In genomic region chr19:14740139-14740538, GRCm38 (mm10) we compare ENCODE assay signal across 19 mouse cellular contexts.
DNase-seq lines count a peak whose midpoint lies in the region; ATAC-seq and TF ChIP-seq lines count a peak whose summit lies in the region.
"Had no signal": no experiment of that assay in that cellular context is flagged by ENCODE, and none has a peak within 500 bp of the region (broad histone marks: within the 10 kb centered on the region; RNA-seq: fewer than 3 reads in every experiment).

No protein-coding gene starts in this region.

- no peaks in the 10 kb centered on the region for H3K36me3 ChIP-seq in kidney, adult 2 months (ENCODE audit: control insufficient read depth, insufficient read depth, low read length)
- H3K36me3 ChIP-seq in kidney, embryonic 14.5 days (ENCODE audit: control insufficient read depth, insufficient read depth, low read length) = no peaks in the 10 kb centered on the region
- H3K36me3 ChIP-seq: G1E; heart, embryonic 10.5 days; hindbrain, embryonic 12.5 days; limb, embryonic 12.5 days; midbrain, embryonic 15.5 days had no signal

- H3K4me2 ChIP-seq in kidney, embryonic 14.5 days (replicated peaks; ENCODE audit: low read depth, low read length) = no peak overlapping the region
- H3K4me2 ChIP-seq: hindbrain, embryonic 12.5 days; limb, embryonic 12.5 days; midbrain, embryonic 15.5 days had no signal

- no peaks in the 10 kb centered on the region for H3K9me3 ChIP-seq in kidney, embryonic 14.5 days (ENCODE audit: control insufficient read depth, low read length)
- H3K9me3 ChIP-seq: G1E; heart, embryonic 10.5 days; hindbrain, embryonic 12.5 days; limb, embryonic 12.5 days; midbrain, embryonic 15.5 days had no signal

- H3K27ac ChIP-seq in kidney, adult 2 months (ENCODE audit: insufficient read depth, low read depth, low read length) = no peak overlapping the region
- H3K27ac ChIP-seq in kidney, embryonic 14.5 days (ENCODE audit: low read depth, low read length) = no peak overlapping the region
- H3K27ac ChIP-seq: heart, embryonic 10.5 days; hindbrain, embryonic 12.5 days; left cerebral cortex, adult 2 months; limb, embryonic 12.5 days; midbrain, embryonic 15.5 days had no signal

- WGBS in kidney, adult 2 months = 87% methylated on average over 1 of the region's 1 CpGs
- 89% methylated on average over 1 of the region's 1 CpGs for WGBS in kidney, embryonic 14.5 days

- no peaks in the 10 kb centered on the region; the same call in 1 of the 2 replicates for H3K27me3 ChIP-seq in kidney, adult 2 months (replicated peaks; ENCODE audit: control insufficient read depth, insufficient read depth, low read length)
- H3K27me3 ChIP-seq in kidney, embryonic 14.5 days (ENCODE audit: control insufficient read depth, insufficient read depth, low read length) = no peaks in the 10 kb centered on the region
- H3K27me3 ChIP-seq: hindbrain, embryonic 12.5 days; limb, embryonic 12.5 days; midbrain, embryonic 15.5 days had no signal

- TF ChIP-seq CTCF in kidney, adult 2 months (conservative IDR thresholded peaks at IDR 0.05; ENCODE audit: insufficient read depth, insufficient read length, low read depth, low read length) = no peak

- no peaks in the 10 kb centered on the region for H3K4me1 ChIP-seq in kidney, adult 2 months (ENCODE audit: control insufficient read depth, insufficient read depth, low read length)
- no peaks in the 10 kb centered on the region for H3K4me1 ChIP-seq in kidney, embryonic 14.5 days (ENCODE audit: control insufficient read depth, insufficient read depth, low read length)
- H3K4me1 ChIP-seq: heart, embryonic 10.5 days; hindbrain, embryonic 12.5 days; limb, embryonic 12.5 days; midbrain, embryonic 15.5 days had no signal

- no peak for TF ChIP-seq POLR2A in kidney, adult 2 months (IDR thresholded peaks at IDR 0.05; ENCODE audit: low read depth, low read length)

- peak; percentile 11 for DNase-seq in kidney, adult 2 months
- peak; percentile 37 to 40 for DNase-seq in urinary bladder, postnatal 36 days (ENCODE audit: low spot score in 2 of 2)
- no peak for DNase-seq in urinary bladder, postnatal 10 days (ENCODE audit: low spot score)
- DNase-seq in lung, postnatal 25 days (ENCODE audit: low spot score) = peak; percentile 73
- no peak for DNase-seq in cerebellum, postnatal 10 days
- no peak for DNase-seq in layer of hippocampus, adult 11-12 months (ENCODE audit: low spot score)
- DNase-seq in cerebellum, postnatal 4 days (ENCODE audit: low spot score in 2 of 2) = no peak
- DNase-seq: cerebellum, adult 8-10 months; gastrocnemius, postnatal 25 days; heart, postnatal 10 days; kidney, adult 11 months had no signal

- no peak overlapping the region for H3K9ac ChIP-seq in kidney, embryonic 14.5 days (ENCODE audit: low read depth, low read length)
- H3K9ac ChIP-seq: hindbrain, embryonic 12.5 days; limb, embryonic 12.5 days; midbrain, embryonic 15.5 days had no signal

- no peak overlapping the region for H3K4me3 ChIP-seq in kidney, adult 2 months (ENCODE audit: insufficient read depth, low read depth, low read length)
- no peak overlapping the region for H3K4me3 ChIP-seq in kidney, embryonic 14.5 days (ENCODE audit: low read length)
- H3K4me3 ChIP-seq: heart, embryonic 10.5 days; hindbrain, embryonic 12.5 days; left cerebral cortex, adult 2 months; limb, embryonic 12.5 days; midbrain, embryonic 15.5 days had no signal

- no peak for ATAC-seq in kidney, embryonic 14.5 days (ENCODE audit: low FRiP score, low TSS enrichment)
- ATAC-seq: CD4-positive, CD25-positive, alpha-beta regulatory T cell, adult 4 months; midbrain, embryonic 15.5 days had no signal

Comparison
In these comparisons a context has a peak if more than half of its experiments do, and no peak if none do; other contexts are left out.
1. DNase-seq: peak in kidney, adult 2 months (single experiment), urinary bladder, postnatal 36 days (2 of 2) and lung, postnatal 25 days (single experiment); none in urinary bladder, postnatal 10 days (single experiment), cerebellum, postnatal 10 days (0 of 2), layer of hippocampus, adult 11-12 months (single experiment) and cerebellum, postnatal 4 days (0 of 2).